Mouse (Mus musculus) heart, adult 9 months (tissue): ENCODE results near the gene Pak4.
"Not testable (repeated sequence)": the region's sequence is repeated elsewhere in the genome, so short reads cannot be mapped to it uniquely, and the experiment has no call there.

Source experiments
- DNase-seq, 2 experiments: peaks; one replicate each; pipeline ENCODE4 v3.0.0; 2022; ENCODE audit warnings: low spot score in 2 of 2

Gene Pak4

DNA sequence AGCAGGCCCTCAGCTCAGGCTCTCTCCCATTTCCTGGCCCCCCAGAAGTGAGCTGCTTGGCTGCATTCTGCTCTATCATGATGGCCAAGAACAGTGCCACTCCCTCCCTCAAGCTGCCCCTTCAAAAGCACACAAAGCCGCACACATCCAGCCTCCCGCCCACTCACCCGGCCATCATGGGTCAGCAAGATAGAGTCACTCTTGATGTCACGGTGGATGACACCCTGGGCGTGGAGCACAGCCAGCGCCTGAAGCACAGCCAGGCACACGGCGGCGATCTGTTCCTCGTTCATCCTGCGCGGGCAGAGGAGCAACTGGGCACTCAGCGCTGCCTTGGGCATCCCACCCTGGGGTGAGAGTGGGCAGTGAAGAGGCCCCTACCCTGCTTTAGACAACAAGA is 35.6 kb downstream of the Pak4 start:
- no peak for DNase-seq

DNA sequence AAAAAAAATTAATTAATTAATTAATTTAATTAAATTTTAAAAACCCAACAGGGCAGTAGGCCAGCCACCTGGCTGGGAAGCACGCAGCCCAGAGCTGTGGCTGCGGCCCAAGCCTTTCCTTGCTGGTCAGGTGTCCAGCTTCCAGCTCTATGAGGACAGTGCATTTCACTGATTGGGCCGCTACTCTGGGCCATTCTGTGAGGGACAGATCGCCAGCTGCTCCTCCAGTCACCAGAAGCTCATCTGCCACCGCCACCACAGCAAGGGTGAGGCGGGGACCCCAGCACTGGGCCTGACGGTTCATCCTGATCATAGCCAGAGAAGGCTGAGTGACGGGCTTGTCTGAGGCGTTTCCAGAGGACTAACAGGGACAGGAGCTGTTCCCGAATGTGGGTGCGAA is 36.0 kb downstream of the Pak4 start:
- DNase-seq = no peak

DNA sequence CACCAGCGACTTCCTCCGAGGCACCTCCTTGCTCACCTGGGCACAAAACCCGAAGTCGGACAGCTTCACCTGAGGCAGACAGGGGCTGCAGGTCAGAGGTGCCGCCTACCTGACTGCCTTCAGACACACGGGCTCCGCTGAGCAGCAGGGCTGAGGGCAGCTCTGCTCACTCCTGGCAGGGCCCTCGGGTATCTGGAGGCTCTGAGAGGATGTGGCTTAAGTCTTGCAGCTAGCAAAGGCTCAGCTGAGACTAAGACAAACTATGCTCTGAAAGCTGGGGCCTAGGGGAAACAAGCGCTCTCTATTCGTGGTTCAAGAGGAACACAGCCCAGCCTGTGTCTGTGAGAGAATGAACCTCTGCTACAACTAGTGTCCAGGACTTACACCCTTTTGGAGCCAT is 37.1 kb downstream of the Pak4 start:
- DNase-seq = no peak

DNA sequence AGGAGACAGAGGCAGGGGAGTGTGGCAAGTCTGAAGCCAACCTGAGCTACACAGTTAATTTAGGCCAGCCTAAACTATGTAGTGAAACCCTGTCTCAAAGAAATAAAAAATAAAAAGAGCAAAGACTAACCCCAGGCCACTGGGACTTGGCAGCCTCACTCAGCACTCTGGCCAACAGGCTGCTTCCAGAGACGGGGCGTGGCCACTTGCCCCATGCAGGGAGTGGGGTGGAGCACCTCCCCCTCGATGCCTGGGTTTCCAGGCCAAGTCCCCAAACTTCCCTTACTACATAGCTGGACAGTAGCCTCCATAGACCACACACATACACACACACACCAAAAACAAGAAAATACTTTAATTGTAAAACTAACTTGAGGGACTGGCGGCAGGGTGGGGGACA is 39.5 kb downstream of the Pak4 start:
- peak; percentile 61 to 64 for DNase-seq

DNA sequence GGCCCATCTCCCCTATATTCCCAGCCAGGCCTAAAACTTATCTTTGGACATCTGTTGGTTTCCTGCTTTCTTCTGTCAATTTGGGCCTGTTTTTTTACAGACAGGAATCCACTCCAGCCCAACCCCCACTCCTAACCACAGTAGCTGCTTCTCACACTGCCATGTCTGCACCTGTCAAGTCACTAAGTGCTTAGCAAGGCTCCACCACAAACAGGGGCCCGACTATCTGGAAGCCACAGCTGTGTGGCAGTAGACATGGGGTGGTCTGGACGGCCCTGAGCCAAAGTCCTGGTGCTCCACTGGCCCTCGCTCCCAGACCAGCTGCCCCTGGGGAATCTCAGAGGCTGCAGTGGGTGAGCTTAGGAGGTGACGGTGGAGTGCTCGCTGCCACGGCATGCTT is 40.3 kb downstream of the Pak4 start:
- DNase-seq = no peak

DNA sequence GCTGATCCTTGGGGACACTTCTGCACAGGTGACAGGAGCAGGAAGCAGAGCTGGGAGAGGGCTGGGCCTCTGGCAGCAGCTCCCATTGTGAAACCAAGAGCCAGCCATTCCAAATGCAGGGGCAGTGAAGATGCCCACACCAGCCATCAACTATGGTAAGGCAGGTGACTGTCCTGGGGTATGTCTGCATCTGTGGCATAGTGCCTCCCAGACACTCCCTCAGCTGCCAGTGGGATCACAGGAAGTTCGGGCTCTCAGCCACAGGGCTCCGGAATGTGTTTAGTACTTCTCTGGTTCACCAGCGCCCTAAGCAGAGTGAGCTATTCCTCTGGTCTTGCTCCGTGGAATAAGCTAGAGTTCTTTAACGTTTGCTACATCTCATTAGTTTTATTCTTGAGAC is 40.9 kb downstream of the Pak4 start:
- DNase-seq = no peak

DNA sequence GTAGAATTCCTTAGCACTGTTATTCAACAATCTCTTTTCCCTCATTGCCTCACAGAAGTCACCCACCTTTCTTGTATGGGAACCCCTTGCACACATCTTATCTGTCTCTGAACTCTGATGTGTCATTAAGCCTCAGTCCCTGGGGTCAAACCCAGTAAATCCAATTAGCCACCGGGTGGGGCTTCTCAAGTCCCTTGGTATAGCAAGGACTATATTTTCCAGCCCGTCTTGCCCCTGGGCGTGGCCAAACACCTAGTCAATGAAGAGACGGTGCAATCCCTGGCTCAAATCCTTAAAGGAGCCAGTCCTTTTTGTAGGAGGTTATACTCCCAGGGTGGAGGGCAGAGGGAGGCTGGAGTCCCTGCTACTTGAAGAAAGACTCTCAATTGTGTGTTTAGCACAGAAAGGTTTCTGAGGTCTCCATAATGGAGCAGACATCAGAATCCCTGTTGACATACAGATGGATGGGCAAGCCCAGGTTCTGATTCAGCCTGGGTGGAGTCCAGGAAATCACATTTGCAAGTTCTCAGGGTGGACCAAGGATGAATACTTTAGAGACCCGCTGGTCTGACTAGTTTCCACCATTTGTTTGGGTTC is 41.9 kb downstream of the Pak4 start:
- no peak for DNase-seq

DNA sequence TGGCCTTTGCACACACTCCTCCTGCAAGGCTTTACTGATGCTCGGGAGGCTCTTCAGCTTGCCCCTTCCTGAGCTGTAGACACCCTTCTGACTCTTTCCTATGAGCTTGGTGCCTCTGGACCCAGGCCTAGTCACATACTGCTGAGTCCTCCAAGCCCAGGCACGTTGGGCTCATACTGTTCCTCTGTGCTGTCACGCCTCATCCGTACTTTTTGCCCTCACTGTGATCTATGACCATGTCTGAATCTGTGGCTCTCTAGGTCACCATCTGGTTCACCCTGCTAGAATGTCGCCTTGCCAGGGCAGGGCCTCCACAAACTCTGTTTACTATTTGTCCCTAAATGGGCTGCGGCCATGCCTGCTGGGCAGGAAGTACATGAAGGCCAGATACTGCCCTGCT is 44.9 kb downstream of the Pak4 start:
- DNase-seq = no peak

DNA sequence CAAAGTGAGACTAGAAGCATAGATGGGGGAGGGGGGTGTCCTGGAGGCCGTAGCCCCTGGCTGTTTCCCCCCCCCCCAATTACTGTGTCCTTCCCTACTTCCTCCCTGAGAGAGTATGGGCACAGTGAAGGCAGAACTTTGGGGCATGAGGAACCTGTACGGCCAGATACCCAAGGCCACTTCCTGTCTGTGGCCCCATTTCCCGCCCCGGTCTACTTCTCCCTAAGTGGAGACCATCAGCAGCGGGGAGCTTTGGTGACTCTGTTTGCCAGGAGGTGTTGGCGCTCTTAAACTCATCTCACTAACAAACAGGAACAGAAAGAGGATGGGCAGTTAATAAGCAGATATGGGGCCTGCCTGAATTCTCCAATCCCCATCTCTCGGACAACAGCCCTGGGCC is 50.4 kb downstream of the Pak4 start:
- no peak for DNase-seq

DNA sequence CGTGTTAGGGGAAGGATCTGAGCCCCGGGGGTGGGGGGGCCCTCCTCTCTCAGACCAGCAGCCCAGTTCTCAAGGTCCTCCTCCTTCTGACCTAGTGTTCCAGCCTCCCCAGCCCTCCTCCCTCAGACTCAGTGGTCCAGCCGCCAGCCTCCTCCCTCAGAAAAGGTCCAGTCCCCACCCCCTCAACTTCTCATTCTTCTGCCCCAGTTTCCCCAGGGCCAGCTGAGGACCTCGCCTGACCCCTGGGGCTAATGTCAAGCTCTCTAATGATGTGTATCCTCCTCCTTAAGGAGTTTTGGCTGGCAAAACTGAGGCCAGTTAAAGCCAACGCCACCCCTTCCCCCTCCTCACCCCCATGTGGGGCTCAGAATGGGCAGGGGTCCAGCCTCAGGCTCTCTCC is 50.8 kb downstream of the Pak4 start, which contains the start of gene Nccrp1:
Gene Nccrp1 (minus strand): TSS at position 101 of the 400 bp plus-strand sequence.
- no peak for DNase-seq

DNA sequence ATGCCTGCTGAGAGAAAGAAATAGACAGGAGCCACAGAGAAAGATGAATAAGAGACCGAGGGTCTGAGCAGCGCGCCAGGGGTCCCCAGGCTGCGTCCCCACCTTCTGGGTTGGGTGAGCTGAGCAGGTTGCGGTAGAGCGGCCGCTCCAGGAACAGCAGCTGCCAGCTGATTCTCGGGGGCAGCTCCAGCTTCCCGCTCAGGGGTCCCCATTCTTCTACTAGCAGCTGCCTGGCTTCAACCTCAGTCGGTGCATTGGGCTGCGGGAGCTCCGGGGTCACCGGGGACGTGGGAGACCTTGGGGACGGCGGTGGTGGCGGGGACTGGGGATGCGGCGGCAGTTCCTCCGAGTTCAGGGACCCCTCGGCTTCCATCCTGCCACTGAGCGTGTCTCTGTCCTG is 51.3 kb downstream of the Pak4 start:
- no peak for DNase-seq

DNA sequence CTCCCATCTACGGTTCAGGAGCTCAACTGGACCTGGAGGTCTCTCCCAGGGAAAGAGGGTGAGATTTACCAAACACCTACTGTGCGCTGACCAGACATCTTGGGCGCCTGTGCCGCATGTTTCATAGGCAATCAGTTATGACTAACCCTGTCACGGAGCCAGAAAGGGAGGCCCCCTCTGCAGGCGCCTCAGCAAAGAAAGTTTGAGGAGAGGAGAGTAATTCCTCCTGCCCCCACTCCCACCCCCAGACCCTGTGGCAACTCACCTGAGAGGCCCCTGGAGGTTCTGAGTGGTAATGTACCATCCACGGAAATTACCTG is 52.1 kb downstream of the Pak4 start:
- no peak for DNase-seq

DNA sequence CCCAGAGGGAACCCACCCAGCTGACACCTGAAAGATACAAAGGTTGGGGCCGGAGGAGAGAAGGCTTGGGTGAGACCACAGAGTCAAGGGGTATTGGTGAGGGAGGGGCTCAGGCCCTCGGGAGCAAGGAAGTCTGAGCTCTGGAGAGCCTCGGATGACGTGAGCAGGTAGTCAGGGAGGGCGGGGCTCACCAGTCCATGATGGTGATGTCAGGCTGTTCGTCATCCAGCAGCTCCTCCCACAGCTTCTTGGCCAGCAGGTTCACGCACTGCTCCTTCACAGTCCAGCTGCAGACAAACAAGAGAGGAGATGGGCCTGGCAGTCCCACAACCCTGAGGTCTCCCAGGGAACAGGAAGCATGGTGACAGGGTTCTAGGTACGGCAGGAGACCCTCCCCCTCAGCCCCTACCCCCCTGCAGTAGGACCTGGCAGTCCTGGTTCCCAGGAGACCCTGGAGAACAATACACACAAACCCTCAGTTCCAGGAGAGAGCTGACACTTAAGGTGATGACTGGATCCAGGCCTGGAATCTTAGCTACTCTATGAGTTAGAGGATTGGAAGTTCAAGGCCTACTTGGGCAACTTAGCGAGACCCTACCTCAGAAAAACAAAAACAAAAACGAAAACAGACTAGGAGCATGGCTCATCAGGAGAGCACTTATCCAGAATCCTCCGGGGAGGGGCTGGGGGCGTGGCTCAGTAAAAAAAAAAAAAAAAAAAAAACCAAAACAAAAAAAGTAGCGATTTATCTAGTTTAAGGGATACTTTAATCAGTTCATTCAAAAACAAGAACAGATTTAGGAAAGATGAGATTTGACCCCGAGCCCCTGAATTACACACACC is 52.7 kb downstream of the Pak4 start:
- no peak for DNase-seq

DNA sequence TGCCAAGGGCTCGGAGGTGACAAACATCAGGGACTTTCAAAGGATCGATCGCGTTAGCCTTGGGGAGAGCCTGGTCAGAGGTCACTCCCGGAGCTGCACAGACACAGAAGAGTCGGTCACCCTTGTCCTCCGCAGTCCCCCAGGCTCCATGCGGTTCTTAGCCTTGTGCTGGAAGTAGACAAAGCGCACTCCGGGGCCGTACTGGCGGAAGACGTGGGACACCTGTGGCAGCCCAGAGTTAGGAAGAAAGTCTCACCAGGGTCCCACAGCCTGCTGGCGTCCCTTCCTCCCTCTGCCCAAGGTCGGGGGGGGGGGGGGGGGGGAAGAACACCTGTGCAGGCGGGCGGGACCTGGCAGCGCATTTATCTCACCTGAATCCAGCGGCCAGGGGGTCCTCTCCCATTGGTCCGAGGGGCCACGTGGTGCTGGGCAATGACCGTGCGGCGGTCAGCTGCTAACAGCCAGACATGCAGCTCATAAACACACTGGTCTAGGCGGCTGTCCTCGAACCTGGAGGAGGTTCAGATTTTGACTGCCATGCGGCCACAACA is 53.9 kb downstream of the Pak4 start:
- no peak for DNase-seq

DNA sequence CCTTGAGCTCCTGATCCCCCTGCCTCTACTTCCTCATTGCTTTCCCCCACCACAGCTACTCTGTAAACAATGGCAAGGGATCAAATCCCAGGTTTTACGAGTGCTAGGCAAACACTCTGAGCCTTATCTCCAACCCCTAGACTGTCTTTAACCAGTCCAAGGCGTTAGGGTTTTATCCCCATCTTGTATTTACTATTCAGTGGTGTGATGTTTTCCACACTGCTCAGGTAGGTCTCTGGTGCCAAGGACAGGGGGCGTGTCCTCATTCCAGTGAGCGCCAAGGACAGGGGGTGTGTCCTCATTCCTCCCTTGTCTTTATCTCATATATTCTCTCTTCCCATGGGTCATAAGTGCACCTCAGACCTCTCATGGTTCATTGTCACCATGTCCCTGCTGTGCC is 57.5 kb downstream of the Pak4 start, which contains the start of gene Sycn:
Gene Sycn (plus strand): TSS at position 360 of the 400 bp plus-strand sequence.
- no peak for DNase-seq

DNA sequence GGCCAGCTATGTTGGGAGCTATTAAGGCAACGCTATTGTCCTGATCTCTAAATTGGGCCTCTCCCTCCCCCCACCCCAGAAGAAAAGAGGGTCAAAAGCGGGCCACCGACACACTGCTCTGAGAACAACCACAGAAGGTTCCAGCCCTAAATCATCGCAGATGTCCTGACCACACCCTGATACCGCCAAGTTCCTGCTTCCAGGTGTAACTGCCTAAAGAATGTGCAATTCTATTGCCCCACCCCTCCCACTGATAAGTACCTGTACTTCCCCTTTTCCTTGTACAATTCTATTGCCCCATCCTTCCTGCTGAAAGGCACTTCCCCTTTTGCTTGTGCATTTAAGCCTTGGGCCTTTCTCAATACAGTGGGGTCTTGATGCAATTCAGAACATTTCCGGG is 59.1 kb downstream of the Pak4 start:
- not testable (repeated sequence) for DNase-seq

DNA sequence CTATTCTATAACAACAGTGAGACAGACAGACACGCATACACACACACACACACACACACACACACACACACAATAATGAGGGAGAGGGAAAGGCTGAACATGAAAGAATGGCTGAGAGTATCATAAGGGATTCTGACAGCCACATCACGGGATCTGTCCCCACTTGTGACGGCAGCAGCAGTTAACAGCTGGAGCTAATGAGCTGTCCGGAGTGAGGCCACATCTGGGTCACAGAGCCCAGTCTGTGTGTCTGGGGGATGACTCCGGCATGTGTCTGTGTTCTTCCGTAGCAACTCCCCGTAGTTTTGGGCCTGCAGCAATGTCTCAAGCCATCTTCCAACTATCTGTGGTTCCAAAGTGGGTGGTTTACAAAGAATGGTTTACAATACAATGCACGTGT is 66.0 kb downstream of the Pak4 start:
- no peak for DNase-seq

DNA sequence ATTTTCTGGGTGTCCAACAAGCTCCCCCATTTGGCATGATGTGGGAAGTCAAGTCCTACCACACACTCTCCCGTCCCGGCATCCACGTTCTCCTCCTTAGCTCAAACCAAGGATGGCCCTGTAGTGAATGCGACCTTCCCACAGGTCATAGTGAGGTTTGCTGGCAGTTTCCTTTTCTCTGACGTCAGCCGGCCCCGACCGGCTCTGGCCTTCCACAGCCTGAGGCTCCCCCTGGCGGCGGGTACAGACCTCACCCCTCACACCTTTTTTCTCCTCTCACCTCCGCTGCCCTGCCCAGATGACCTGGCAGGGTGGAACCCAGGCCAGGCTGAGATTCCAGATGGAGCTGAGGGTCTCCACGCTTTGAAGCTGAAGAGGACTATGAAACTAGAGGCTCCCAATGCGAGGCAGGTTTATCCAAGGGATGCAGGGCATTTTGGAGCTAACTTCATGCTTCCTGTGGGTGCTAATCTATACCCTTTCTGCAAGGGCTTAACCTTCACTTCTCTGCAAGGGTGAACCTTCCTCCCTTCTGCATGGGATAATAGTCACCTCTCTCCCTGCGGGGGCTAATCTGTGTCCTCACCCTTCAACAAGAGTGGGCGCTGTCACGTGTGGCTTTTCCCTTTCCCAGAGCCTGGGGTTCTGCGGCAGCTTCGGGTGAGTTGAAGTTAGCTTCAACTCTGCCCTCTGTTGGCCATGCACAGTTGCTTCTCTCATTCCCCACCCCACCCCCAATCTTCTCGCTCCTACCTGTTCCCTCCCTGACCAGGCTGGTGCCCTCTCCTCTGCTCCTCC is 69.9 kb downstream of the Pak4 start:
- DNase-seq = peak; percentile 60 to 61

DNA sequence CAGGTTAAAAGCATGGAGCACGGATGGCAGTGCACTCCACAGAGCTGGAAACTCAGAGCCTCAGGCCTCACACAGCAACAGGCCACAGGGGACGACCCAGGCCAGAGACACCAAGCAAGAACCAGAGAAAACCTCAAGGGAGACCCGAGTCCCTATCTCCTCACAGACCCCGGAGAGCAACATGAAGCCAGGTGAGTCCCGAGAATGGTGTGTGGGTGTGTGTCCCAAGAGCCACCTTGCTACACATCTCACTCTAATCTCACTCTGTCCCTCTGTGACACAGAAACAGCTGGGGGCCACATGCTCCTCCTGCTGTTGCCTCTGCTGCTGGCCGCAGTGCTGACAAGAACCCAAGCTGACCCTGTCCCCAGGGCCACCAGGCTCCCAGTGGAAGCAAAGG is 75.4 kb downstream of the Pak4 start, which contains the start of gene Ifnl3:
Gene Ifnl3 (plus strand): TSS at position 301 of the 400 bp plus-strand sequence.
- not testable (repeated sequence) for DNase-seq

DNA sequence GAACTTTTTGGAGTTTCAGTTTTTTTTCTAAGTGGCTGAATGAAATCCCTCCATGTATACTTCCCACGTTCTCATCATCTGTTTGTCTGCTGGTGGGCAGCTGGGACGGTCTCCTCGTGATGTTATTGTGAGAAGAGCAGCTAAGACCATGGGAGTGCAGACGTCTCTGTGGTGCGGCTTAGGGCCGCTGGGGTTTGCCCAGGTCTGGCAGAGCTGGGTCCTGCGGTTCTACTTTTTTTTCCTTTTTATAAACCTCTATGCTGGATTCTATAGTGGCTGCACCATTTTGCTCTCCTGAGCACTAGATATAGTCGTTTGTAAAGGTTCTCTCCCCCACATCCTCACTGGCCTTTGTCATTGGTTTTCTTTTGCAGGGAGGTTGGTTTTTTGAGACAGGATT is 86.5 kb downstream of the Pak4 start:
- no peak for DNase-seq

DNA sequence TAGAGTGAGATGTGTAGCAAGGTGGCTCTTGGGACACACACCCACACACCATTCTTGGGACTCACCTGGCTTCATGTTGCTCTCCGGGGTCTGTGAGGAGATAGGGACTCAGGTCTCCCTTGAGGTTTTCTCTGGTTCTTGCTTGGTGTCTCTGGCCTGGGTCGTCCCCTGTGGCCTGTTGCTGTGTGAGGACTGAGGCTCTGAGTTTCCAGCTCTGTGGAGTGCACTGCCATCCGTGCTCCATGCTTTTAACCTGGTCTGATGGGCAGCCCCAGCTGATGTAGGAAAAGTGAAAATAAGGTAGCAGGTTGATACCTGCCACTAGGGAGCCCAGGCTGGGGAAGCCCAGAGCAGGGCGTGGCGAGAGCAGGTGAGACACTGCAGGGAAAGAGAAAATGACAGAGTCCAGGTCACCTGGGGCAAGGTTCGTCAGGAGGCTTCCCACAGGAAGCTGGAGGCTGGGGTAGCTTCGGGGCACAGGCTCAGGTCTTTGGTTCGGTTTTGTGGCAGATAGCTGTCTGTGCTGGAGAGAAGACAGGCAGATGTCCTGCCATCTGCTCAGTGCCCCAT is 87.5 kb downstream of the Pak4 start, which contains the start of gene Ifnl2:
Gene Ifnl2 (minus strand): TSS at position 51 of the 570 bp plus-strand sequence.
- not testable (repeated sequence) for DNase-seq

DNA sequence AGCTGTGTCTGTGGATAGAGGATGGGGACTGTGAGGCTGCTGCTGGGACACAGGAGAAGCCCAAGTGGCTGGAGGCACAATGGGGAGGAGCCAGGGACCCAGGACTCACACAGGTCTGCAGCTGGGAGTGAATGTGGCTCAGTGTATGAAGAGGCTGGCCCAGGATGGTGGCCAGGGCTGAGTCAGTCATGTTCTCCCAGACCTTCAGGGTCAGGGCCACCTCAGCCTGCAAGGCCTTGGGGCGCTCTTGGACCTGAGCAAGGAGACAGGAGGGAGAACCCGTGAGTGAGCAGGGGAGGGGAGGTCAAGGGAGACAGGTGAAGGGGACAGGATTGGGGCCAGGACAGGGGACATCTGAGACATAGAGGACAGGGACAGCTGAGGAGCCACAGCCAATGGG is 88.9 kb downstream of the Pak4 start:
- DNase-seq = not testable (repeated sequence)
